Mouse (Mus musculus) forebrain, embryonic 15.5 days (tissue): ENCODE results near the gene Snapc3. TPM values are rescaled to one million over a fixed set of nuclear protein-coding genes. Genes with fewer than 3 reads are reported as not detected.

ENCODE experiments used
- ATAC-seq: fragments of 200-750 bp; cut with Nextera tagmentation; replicated peaks from 2 replicates; pipeline ENCODE4 v1.8.0; 2017; ENCODE audit warnings: mild to moderate bottlenecking, moderate TSS enrichment, moderate library complexity
- H3K27ac ChIP-seq: fragments of 300-500 bp; sonication (generic); replicated peaks from 2 replicates; pipeline ENCODE4 v1.5.1; 2015; ENCODE audit warnings: mild to moderate bottlenecking, inconsistent platforms
- H3K27me3 ChIP-seq: fragments of 300-500 bp; sonication (generic); 2 replicates; pipeline ENCODE4 v1.6.1; 2015; ENCODE audit warnings: inconsistent platforms
- H3K36me3 ChIP-seq: fragments of 300-500 bp; sonication (generic); 2 replicates; pipeline ENCODE4 v1.6.1; 2015; ENCODE audit warnings: mild to moderate bottlenecking, inconsistent platforms
- H3K4me1 ChIP-seq: fragments of 300-500 bp; sonication (generic); 2 replicates; pipeline ENCODE4 v1.6.1; 2015; ENCODE audit warnings: inconsistent platforms
- H3K4me2 ChIP-seq: fragments of 300-500 bp; sonication (generic); replicated peaks from 2 replicates; pipeline ENCODE4 v1.6.1; 2015; ENCODE audit warnings: mild to moderate bottlenecking, inconsistent platforms
- H3K4me3 ChIP-seq: fragments of 300-500 bp; sonication (generic); 2 replicates; pipeline ENCODE4 v1.5.1; 2015; ENCODE audit warnings: mild to moderate bottlenecking, inconsistent platforms
- H3K9ac ChIP-seq: fragments of 300-500 bp; sonication (generic); replicated peaks from 2 replicates; pipeline ENCODE4 v1.6.1; 2015; ENCODE audit warnings: mild to moderate bottlenecking, inconsistent platforms
- H3K9me3 ChIP-seq: fragments of 300-500 bp; sonication (generic); 2 replicates; pipeline ENCODE4 v1.6.1; 2016; ENCODE audit warnings: inconsistent platforms
- WGBS: fragments of 180-500 bp; shearing (Covaris S2); methylation state at CpG from one replicate; pipeline ENCODE4 v1.1.7; 2015; ENCODE audit warnings: mixed read lengths; 5-methylcytosine and 5-hydroxymethylcytosine counted together
- polyA plus RNA-seq: library from polyadenylated mRNA; unstranded; fragments of >200 nt; fragmentation: Nextera tagmentation; extraction: Ambion mirVana; gene quantifications from 2 replicates; pipeline ENCODE4 v1.2.1, GENCODE M21; 2015

The Snapc3 gene
- polyA plus RNA-seq, 1 experiment from 2014 or later: 101 TPM

GRCm38 (mm10) chr4:83396346-83396745, 21.2 kb upstream of the Snapc3 start:
- Histone ChIP-seq H3K9ac (no peak overlapping the region), H3K9me3 (no peaks in the 10 kb centered on the region), H3K4me1 (peaks cover 3% of the 10 kb centered on the region; the same call in 1 of the 2 replicates), H3K4me2 (no peak overlapping the region), H3K4me3 (no peak overlapping the region), H3K27me3 (no peaks in the 10 kb centered on the region), H3K36me3 (no peaks in the 10 kb centered on the region), H3K27ac (no peak overlapping the region)
- ATAC-seq: no peak
- 89% methylated on average over 4 of the region's 4 CpGs for WGBS

DNA sequence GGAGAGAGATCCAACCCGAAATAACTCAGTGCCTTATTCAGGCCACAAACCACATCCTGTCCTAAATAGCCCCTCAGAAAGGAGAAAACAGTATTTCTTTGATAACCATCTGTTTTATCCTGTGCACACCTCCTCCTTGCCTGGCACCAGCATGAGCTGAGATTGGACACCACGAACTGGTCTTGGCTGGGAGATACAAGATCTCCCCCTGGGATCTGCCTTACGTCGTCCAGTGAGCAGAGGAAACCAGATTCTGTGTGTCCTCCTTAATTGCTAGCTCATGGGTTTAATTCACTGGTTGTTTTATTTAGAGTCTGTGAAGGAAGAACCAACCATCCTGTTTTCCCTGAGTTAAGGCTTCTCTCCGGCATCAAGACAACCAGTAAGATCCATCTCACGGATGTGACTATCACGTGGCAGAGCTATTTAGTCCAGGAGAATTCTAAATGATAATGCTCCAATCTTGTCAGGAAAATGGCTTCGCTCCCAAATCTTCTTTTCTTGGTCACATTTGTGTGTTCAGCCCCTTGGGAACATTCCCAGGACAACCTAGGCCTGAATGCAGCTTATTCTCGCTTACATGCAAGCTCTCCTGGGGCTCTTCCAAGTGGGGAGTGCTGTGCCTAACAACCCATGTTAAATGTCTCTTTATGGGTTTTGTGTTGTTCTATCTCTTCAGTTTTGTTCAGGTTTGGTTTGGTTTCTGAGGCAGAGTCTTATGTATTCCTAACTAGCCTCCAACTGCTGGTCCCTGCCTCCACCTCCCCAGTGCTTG, 20.3 kb upstream of the Snapc3 start:
- Histone ChIP-seq H3K4me2 (no peak overlapping the region), H3K4me3 (no peak overlapping the region), H3K4me1 (no peaks in the 10 kb centered on the region), H3K9me3 (no peaks in the 10 kb centered on the region), H3K9ac (no peak overlapping the region), H3K36me3 (no peaks in the 10 kb centered on the region), H3K27me3 (no peaks in the 10 kb centered on the region), H3K27ac (no peak overlapping the region)
- 66% methylated on average over 9 of the region's 9 CpGs for WGBS
- no peak for ATAC-seq

GRCm38 (mm10) chr4:83398527-83398926, 19.0 kb upstream of the Snapc3 start:
- no peak for ATAC-seq
- no peak overlapping the region for H3K4me3 ChIP-seq
- H3K27me3 ChIP-seq: no peaks in the 10 kb centered on the region
- H3K4me1 ChIP-seq: no peaks in the 10 kb centered on the region
- no peak overlapping the region for H3K27ac ChIP-seq
- H3K9ac ChIP-seq: no peak overlapping the region
- WGBS: 85% methylated on average over 2 of the region's 2 CpGs
- 0 out of 2 replicates have a peak, but pooled peaks cover 2% of the 10 kb centered on the region for H3K9me3 ChIP-seq
- no peaks in the 10 kb centered on the region for H3K36me3 ChIP-seq
- H3K4me2 ChIP-seq: no peak overlapping the region

- 90% methylated on average over 7 of the region's 7 CpGs for WGBS
- no peak overlapping the region for H3K27ac ChIP-seq
- H3K27me3 ChIP-seq: no peaks in the 10 kb centered on the region
- 0 out of 2 replicates have a peak, but pooled peaks cover 4% of the 10 kb centered on the region for H3K9me3 ChIP-seq
- H3K4me1 ChIP-seq: no peaks in the 10 kb centered on the region
- H3K4me2 ChIP-seq: no peak overlapping the region
- H3K36me3 ChIP-seq: no peaks in the 10 kb centered on the region
- no peak for ATAC-seq
- no peak overlapping the region for H3K9ac ChIP-seq
- no peak overlapping the region for H3K4me3 ChIP-seq
These were observed 16.6 kb upstream of the Snapc3 start for GRCm38 (mm10) chr4:83400691-83401595.

GRCm38 (mm10) chr4:83401712-83402111, 15.8 kb upstream of the Snapc3 start:
- Histone ChIP-seq H3K4me1 (no peaks in the 10 kb centered on the region), H3K9ac (no peak overlapping the region), H3K27me3 (no peaks in the 10 kb centered on the region), H3K4me3 (no peak overlapping the region), H3K4me2 (no peak overlapping the region), H3K27ac (no peak overlapping the region), H3K9me3 (0 out of 2 replicates have a peak, but pooled peaks cover 4% of the 10 kb centered on the region), H3K36me3 (no peaks in the 10 kb centered on the region)
- ATAC-seq: no peak

DNA sequence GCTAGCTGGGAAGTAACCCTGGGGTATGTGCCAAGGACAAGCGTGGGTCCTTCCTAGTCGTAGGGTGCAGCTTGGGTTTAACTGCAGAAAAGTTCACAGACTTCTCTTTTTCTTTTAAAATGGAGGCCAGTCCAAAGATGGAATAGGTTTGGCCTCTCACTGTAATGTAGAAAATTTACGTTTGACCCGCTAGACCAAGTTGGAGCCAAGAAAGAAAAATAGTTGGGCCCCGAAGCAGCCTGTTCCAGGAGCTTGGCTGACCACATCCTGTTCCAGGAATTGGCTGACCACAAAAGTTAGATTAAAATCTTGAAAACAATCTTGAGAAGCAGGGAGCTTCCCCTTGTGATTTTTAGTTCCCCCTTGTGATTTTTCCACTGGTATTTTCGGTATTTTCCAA, 9.8 kb upstream of the Snapc3 start:
- no peak overlapping the region for H3K4me2 ChIP-seq
- peaks cover 13% of the 10 kb centered on the region; the same call in 1 of the 2 replicates for H3K9me3 ChIP-seq
- ATAC-seq: no peak
- H3K36me3 ChIP-seq: no peaks in the 10 kb centered on the region
- no peaks in the 10 kb centered on the region for H3K27me3 ChIP-seq
- 97% methylated on average over 6 of the region's 6 CpGs for WGBS
- no peak overlapping the region for H3K27ac ChIP-seq
- H3K4me3 ChIP-seq: no peak overlapping the region
- no peak overlapping the region for H3K9ac ChIP-seq
- no peaks in the 10 kb centered on the region for H3K4me1 ChIP-seq

- Histone ChIP-seq H3K9ac (no peak overlapping the region), H3K27me3 (no peaks in the 10 kb centered on the region), H3K36me3 (no peaks in the 10 kb centered on the region), H3K9me3 (peaks cover 9% of the 10 kb centered on the region; the same call in 1 of the 2 replicates), H3K4me2 (no peak overlapping the region), H3K4me1 (no peaks in the 10 kb centered on the region), H3K27ac (no peak overlapping the region), H3K4me3 (no peak overlapping the region)
- WGBS: 95% methylated on average over 4 of the region's 4 CpGs
- ATAC-seq: no peak
These were observed 7.5 kb upstream of the Snapc3 start for GRCm38 (mm10) chr4:83409867-83410505.

DNA sequence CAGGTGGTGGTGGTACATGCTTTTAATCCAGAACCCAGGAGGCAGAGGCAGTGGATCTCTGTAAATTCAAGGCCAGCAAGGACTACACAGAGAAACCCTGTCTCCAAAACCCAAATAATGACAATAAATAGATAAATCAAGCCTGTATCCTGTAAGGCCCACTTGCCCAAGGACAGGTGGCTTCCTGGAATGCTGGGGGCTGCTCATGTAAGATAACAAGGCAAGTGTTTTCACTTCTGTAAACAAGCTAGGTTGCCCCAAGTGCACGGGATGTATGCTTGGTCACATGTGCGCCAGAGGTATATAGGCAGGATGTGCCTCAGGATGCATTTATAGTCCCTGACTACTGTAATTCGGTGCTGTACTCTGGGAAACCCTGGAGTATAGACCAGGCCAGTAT, 5.5 kb upstream of the Snapc3 start:
- Histone ChIP-seq H3K4me2 (no peak overlapping the region), H3K36me3 (no peaks in the 10 kb centered on the region), H3K4me1 (peaks cover 4% of the 10 kb centered on the region), H3K9ac (no peak overlapping the region), H3K9me3 (peaks cover 9% of the 10 kb centered on the region; the same call in 1 of the 2 replicates), H3K27me3 (no peaks in the 10 kb centered on the region), H3K27ac (no peak overlapping the region), H3K4me3 (no peak overlapping the region)
- ATAC-seq: no peak
- WGBS: 91% methylated on average over 3 of the region's 3 CpGs

- Histone ChIP-seq H3K27me3 (no peaks in the 10 kb centered on the region), H3K4me3 (no peak overlapping the region)
These were observed 3.2 kb upstream of the Snapc3 start for GRCm38 (mm10) chr4:83414241-83414824.

GRCm38 (mm10) chr4:83417820-83418186, 279 bp downstream of the Snapc3 start:
- Histone ChIP-seq H3K27ac (peak overlapping the region; percentile 85), H3K9me3 (no peaks in the 10 kb centered on the region), H3K4me3 (peak overlapping the region; percentile 66), H3K4me2 (peak overlapping the region; percentile 51), H3K9ac (peak overlapping the region; percentile 80), H3K36me3 (peaks cover 10% of the 10 kb centered on the region; the same call in 1 of the 2 replicates), H3K27me3 (no peaks in the 10 kb centered on the region), H3K4me1 (peaks cover 28% of the 10 kb centered on the region)
- ATAC-seq: no peak
- WGBS: 0% methylated on average over 30 of the region's 30 CpGs

More at GRCm38 (mm10) chr4:83414241-83414824, 3.2 kb upstream of the Snapc3 start:
- Histone ChIP-seq H3K4me2 (no peak overlapping the region), H3K27ac (no peak overlapping the region), H3K36me3 (no peaks in the 10 kb centered on the region), H3K9ac (no peak overlapping the region), H3K9me3 (no peaks in the 10 kb centered on the region), H3K4me1 (peaks cover 14% of the 10 kb centered on the region)
- no peak for ATAC-seq
- WGBS: 66% methylated on average over 5 of the region's 5 CpGs

DNA sequence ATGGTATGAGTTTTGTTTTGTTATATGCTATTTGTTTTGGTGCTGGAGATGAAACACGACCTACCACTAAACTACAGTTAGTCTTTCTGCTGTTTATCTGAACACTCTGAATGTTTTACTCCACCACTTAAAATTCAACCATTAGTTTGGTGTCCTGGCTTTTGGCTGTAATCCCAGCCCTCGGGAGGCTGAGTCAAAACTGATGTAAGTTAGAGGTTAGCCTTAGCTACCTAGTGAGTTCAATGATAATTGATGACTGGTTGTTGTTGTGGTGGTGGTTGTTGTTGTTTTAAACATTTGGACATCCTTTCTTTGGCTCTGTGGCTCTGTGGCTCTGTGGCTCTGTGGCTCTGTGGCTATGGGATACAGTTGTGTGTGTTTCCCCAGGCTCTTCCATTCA, 1.3 kb downstream of the Snapc3 start:
- no peak for ATAC-seq
- peaks cover 19% of the 10 kb centered on the region; the same call in 1 of the 2 replicates for H3K36me3 ChIP-seq
- 68% methylated on average over 2 of the region's 2 CpGs for WGBS
- peaks cover 28% of the 10 kb centered on the region for H3K4me1 ChIP-seq
- peak overlapping the region; percentile 51 for H3K4me2 ChIP-seq
- H3K4me3 ChIP-seq: peak overlapping the region; percentile 66
- H3K27ac ChIP-seq: no peak overlapping the region
- H3K9ac ChIP-seq: peak overlapping the region; percentile 80
- H3K9me3 ChIP-seq: no peaks in the 10 kb centered on the region
- no peaks in the 10 kb centered on the region for H3K27me3 ChIP-seq
